In the genomic region with DNA sequence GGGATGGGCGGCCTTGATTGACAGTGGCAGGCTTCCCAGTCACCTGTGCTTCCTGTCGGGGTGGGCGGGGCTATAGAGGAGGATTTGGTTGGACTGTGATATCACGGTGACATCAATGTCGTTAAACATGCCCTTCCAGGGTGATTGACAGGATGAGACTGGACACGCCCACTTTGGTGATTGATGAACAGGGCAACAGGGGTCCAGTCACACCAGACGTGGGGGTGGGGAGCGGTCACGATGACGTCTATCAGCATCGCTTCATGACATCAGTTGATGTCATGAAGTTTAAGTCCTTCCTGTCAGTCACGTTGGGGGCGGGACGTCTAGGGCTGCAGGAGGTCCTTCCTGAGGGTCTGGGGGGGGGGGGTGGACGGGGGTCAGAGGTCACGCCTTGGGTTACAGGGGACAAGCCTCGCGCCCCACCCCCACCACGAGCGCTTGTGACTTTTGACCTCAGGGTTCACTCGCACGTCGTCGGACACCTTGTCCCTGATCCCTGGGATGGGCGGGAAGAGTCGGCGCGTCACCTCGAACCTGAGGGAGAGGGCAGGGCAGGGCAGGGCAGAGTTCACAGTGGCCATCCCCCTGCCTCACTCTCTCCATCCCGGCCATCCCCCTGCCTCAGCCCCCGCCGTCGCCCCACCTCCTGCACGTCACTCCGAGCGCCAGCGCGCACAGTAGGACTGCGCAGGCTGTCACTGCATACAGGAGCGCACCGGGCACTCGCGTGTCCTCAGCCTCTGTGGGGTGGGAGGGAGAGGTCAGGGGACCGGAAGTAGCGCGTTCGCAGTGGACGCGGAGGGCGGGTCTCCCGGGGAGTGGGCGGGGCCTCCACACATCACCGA, we compare ENCODE assay signal across 10 mouse cellular contexts. TPM values are rescaled to one million over a fixed set of nuclear protein-coding genes. Genes with fewer than 3 reads are reported as not detected.
A peak's percentile ranks its signal among the peaks of the same experiment; 100 is the strongest.
DNase-seq lines count a peak whose midpoint lies in the region; ATAC-seq and TF ChIP-seq lines count a peak whose summit lies in the region.
"Had no signal": no experiment of that assay in that cellular context is flagged by ENCODE, and none has a peak within 500 bp of the region (broad histone marks: within the 10 kb centered on the region; RNA-seq: fewer than 3 reads in every experiment).

No protein-coding gene starts in this region.

- H3K9me3 ChIP-seq in forebrain, postnatal 0 days (ENCODE audit: low read length): no peaks in the 10 kb centered on the region
- no peaks in the 10 kb centered on the region for H3K9me3 ChIP-seq in midbrain, embryonic 14.5 days (ENCODE audit: control insufficient read depth, low read length)

- H3K9ac ChIP-seq in forebrain, postnatal 0 days: peak overlapping the region; percentile 62; the same call in 1 of the 2 replicates
- H3K9ac ChIP-seq in midbrain, embryonic 14.5 days (replicated peaks; ENCODE audit: low read length): no peak overlapping the region

- TF ChIP-seq CTCF in forebrain, postnatal 0 days (IDR thresholded peaks at IDR 0.05; ENCODE audit: low read depth): no peak

- 0 out of 2 replicates have a peak, but pooled peaks cover 4% of the 10 kb centered on the region for H3K27me3 ChIP-seq in forebrain, postnatal 0 days (ENCODE audit: insufficient read depth, low read length)
- no peaks in the 10 kb centered on the region for H3K27me3 ChIP-seq in midbrain, embryonic 14.5 days (ENCODE audit: control insufficient read depth, insufficient read depth, low read length)

- peak overlapping the region; percentile 94 for H3K27ac ChIP-seq in forebrain, postnatal 0 days (ENCODE audit: low read depth, low read length)
- peak overlapping the region; percentile 93; the same call in 1 of the 2 replicates for H3K27ac ChIP-seq in midbrain, embryonic 14.5 days (replicated peaks; ENCODE audit: low read depth, low read length)

- peak overlapping the region; percentile 59 for H3K4me3 ChIP-seq in forebrain, postnatal 0 days (ENCODE audit: low read depth, low read length)
- peak overlapping the region; percentile 55 for H3K4me3 ChIP-seq in midbrain, embryonic 14.5 days (replicated peaks; ENCODE audit: low read depth, low read length)

- peak overlapping the region; percentile 70 for H3K4me2 ChIP-seq in forebrain, postnatal 0 days (ENCODE audit: low read depth)
- H3K4me2 ChIP-seq in midbrain, embryonic 14.5 days (ENCODE audit: low read length): peak overlapping the region; percentile 55

- no peaks in the 10 kb centered on the region for H3K36me3 ChIP-seq in forebrain, postnatal 0 days (ENCODE audit: insufficient read depth)
- H3K36me3 ChIP-seq in midbrain, embryonic 14.5 days (ENCODE audit: control insufficient read depth, insufficient read depth, low read length): no peaks in the 10 kb centered on the region

- peak; percentile 0; the same call in 1 of the 2 replicates for ATAC-seq in forebrain, postnatal 0 days
- ATAC-seq in midbrain, embryonic 14.5 days (ENCODE audit: low FRiP score, low TSS enrichment): peak; percentile 3; the same call in 1 of the 2 replicates

- DNase-seq in frontal cortex, postnatal 10 days (ENCODE audit: low spot score in 2 of 2): peak; percentile 33 to 53
- DNase-seq in frontal cortex, postnatal 25 days (ENCODE audit: low spot score in 2 of 2): no peak
- DNase-seq in urinary bladder, postnatal 25 days (ENCODE audit: low spot score): peak; percentile 6
- no peak for DNase-seq in urinary bladder, adult 18-20 months (ENCODE audit: low spot score in 2 of 2)
- DNase-seq in forebrain, postnatal 0 days: peak; percentile 4
- peak; percentile 3 to 25 for DNase-seq in layer of hippocampus, adult 8-10 months (ENCODE audit: low spot score in 2 of 2)
- DNase-seq in midbrain, embryonic 14.5 days: peak; percentile 21
- no peak for DNase-seq in ovary, adult 18-20 months (ENCODE audit: low spot score)

- H3K4me1 ChIP-seq in forebrain, postnatal 0 days (ENCODE audit: insufficient read depth): no peaks in the 10 kb centered on the region
- 0 out of 2 replicates have a peak, but pooled peaks cover 5% of the 10 kb centered on the region for H3K4me1 ChIP-seq in midbrain, embryonic 14.5 days (ENCODE audit: control insufficient read depth, insufficient read depth, low read length)

- WGBS in forebrain, postnatal 0 days: 31% methylated on average over 52 of the region's 53 CpGs
- WGBS in midbrain, embryonic 14.5 days: 29% methylated on average over 53 of the region's 53 CpGs

RNA-seq across cellular contexts. Expression of gene Csf2ra, which starts 3.3 kb away (rescaled TPM):
- total RNA-seq in forebrain, postnatal 0 days (2014; rRNA removed): 36.5 and 42.1 TPM in 2 replicates
- 20.0 and 35.8 TPM in 2 replicates for polyA plus RNA-seq in forebrain, postnatal 0 days (2015; fragmentation: Nextera tagmentation; extraction: Ambion mirVana)
- 10 to 100 TPM; 38.8 to 50.3 (median 43.9) TPM for total RNA-seq in layer of hippocampus, adult 8-10 months (2022)
- polyA plus RNA-seq in midbrain, embryonic 14.5 days (2014; fragmentation: Nextera tagmentation; extraction: Ambion mirVana): 35.8 and 37.9 TPM in 2 replicates

RNA-seq across cellular contexts. Expression of gene Gm6020, which starts 41.2 kb away (rescaled TPM):
- total RNA-seq in forebrain, postnatal 0 days (2014; rRNA removed): not detected in 2 replicates
- not detected in 2 replicates for polyA plus RNA-seq in forebrain, postnatal 0 days (2015; fragmentation: Nextera tagmentation; extraction: Ambion mirVana)
- not detected for total RNA-seq in layer of hippocampus, adult 8-10 months (2022)
- polyA plus RNA-seq in midbrain, embryonic 14.5 days (2014; fragmentation: Nextera tagmentation; extraction: Ambion mirVana): not detected in 2 replicates
- total RNA-seq: layer of hippocampus, postnatal 25 days had no signal
- polyA plus RNA-seq: Patski had no signal

RNA-seq across cellular contexts. Expression of gene Gm7102, which starts 48.8 kb away (rescaled TPM):
- total RNA-seq in forebrain, postnatal 0 days (2014; rRNA removed): 0.31 and 1.00 TPM in 2 replicates
- polyA plus RNA-seq in forebrain, postnatal 0 days (2015; fragmentation: Nextera tagmentation; extraction: Ambion mirVana): 0.11 TPM in 1 of 2 replicates, not detected in the other
- not detected for total RNA-seq in layer of hippocampus, adult 8-10 months (2022)
- 0.15 TPM in 1 of 2 replicates, not detected in the other for polyA plus RNA-seq in midbrain, embryonic 14.5 days (2014; fragmentation: Nextera tagmentation; extraction: Ambion mirVana)
- total RNA-seq: layer of hippocampus, postnatal 25 days had no signal

Comparison
In these comparisons a context has a peak if more than half of its experiments do, and no peak if none do; other contexts are left out.
1. DNase-seq: peak in frontal cortex, postnatal 10 days (2 of 2), urinary bladder, postnatal 25 days (single experiment), forebrain, postnatal 0 days (single experiment), layer of hippocampus, adult 8-10 months (2 of 2) and midbrain, embryonic 14.5 days (single experiment); none in frontal cortex, postnatal 25 days (0 of 2), urinary bladder, adult 18-20 months (0 of 2) and ovary, adult 18-20 months (single experiment).